Mouse (Mus musculus) liver, adult (tissue): ENCODE results near the gene Gas2.

ENCODE experiments used
- GATA4 ChIP-seq: IDR thresholded peaks from 2 replicates; pipeline ENCODE4 v1.6.1; 2014; ENCODE audit warnings: mild to moderate bottlenecking, low read length; ENCODE audit not compliant: insufficient replicate concordance

Gas2 gene

DNA sequence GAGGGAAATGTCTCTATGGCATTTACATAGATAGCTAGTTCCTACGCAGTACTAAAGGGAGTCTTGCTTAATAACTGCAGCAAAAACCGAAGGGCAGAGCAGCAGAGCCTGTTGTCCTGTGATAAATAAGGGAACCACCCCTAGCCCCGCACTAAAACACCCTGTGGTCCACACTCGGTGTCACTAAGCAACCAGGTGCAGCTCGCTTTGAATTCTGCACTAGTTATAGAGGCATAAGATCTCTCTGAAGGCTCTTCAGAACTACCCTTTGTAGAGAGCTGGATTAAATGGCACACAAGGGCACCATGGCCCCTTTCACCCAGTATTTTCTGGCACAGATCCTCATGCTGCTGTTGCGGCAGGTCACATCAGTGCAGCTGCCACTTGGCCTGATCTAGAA is 113.4 kb downstream of the Gas2 start:
- no peak for TF ChIP-seq GATA4

DNA sequence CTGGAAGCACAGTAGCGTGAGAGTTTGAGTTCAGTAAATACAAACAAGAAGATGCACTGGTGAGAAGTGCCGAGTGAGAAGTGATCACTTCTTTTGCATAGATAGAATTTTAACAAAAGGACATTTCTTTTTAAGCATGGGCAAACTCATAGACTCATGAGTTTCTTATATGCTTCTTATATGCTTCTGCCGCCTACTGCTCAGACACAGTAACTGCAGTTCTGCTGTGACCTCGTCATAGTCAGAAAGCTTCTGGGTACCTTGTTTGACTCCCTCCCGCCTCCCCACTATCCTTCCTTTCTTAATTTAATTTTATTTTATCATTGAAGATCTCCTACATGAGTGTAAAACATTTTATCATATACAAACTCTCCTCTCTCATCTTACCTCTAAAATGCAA is 117.5 kb downstream of the Gas2 start:
- TF ChIP-seq GATA4: no peak

DNA sequence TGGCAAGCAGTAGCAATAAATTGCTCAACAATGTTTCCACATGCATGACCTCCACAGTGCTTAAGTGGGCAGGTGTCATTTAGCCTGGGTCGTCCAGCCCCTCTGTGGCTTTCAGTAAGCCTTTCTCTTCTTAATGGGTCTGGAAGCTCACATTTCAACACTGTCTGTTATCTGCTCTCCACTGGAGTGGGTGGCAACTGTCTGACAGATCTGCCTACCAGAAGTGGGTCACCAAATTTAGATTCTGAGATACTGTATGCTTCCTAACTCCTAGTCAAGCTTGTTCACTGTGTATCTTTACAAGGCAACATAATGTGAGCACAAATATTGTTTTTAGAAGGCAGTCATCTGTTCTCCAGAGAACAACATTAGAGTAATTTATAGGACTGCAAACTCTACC is 120.5 kb downstream of the Gas2 start:
- TF ChIP-seq GATA4: no peak

DNA sequence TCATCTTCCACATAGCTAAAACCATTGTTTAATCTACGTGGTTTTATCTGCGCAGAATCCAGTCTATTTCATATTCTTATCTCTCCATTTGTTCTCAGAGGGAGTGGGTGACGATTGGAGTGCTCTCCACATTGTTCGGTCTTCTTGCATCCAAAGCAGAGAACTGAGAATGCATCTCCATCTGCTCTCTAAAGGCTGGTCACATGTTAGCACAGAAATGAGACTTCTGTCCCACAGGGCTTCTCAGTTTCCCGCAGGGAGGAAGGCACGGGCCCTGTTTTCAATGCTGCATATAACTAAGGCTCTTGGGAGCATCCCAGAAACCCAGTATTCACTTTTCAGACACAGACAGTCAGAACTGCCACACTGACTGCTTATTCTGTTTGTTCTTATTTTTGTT is 123.9 kb downstream of the Gas2 start:
- no peak for TF ChIP-seq GATA4

DNA sequence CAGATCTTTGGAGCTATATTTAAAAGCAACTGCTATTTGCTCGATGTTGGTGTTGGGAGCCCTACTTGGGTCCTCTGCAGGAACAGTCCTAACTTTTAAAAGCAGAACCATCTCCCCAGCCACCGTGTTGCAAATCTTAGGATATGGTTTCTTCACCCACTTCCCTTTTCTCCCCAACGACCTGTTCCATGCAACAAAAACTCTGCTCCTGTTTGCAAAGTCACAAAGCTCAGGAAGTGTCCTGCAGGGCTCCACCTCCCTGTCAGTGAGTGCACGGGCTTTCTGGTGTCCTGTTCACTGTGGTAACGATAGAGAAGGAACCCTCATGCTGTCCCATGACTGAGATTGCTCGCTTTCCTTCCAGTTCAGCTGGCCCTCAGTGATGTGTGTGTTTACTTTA is 125.1 kb downstream of the Gas2 start:
- no peak for TF ChIP-seq GATA4

DNA sequence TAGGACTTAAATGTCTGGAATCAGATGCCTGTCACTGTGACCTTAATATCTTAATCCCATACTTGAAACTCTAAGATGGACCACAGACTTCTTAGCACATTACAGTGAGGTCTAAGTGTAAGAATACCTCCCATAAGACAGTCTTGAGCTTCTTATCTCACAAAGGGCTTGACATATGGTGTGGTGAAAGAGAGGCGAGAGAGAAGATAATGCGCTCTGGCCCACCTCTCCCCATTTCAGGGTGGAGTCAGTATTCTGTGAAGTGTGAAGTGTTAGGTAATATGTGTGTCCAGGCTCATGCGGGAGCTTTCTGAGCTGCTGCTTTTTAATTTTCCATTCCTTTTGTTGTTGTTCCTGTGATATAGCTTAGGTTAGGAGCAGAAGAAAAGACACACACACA is 129.2 kb downstream of the Gas2 start:
- TF ChIP-seq GATA4: no peak

DNA sequence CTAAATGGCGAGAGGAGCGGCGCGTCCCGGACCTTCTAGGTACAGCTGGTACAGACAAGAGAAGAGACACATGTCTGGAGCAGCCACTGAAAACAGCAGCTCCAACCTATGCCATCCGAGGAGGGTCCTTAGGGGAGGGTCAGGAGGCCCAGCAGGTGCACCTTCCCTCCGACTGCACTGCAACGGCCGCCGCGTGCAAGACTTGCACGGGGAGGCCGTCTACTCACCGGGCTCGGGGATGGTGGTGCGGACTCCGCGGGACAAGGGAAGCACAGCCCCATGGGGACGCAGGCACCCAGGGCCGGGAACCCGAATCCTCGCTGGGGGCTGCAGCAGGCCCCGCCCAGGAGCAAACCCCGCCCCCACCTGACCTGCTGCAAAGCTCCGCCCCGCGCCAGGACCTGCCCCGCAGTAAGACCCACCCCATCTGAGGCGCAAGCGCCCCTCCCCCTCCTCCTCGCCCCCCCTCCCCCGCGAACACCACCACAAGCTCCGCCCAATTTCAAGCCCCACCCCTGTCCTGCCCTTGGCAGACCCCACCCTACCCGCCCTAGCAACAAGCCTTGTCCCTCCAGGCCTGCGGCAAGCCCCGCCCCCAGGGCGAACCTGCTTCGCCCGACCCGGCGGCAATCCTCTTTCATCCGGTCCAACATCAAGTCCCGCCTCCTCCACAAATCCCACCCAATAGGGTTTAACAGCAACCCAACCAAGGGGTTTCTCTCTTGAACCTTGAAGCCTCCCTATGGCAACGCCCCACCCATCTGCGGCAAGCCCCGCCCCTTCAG is 143.9 kb downstream of the Gas2 start, which contains the start of gene Svip:
Gene Svip (minus strand): TSS at position 508 of the 785 bp plus-strand sequence.
- TF ChIP-seq GATA4: no peak

DNA sequence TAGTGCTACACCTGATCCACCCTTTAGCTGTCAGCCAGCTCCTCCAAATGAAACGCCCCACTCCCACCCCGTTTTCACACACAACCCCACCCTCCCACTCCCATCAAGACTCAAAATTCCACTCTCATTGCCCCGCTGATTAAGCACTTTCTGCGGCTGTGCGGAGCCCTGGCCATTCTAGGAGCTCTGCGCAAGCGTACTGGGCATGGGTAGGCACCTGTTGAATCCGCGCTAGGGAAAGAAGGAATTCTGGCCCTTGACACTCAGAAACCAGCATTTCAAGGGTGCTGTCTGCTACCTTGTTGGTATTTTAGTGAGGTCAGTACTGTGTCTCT is 144.4 kb downstream of the Gas2 start:
- TF ChIP-seq GATA4: no peak

DNA sequence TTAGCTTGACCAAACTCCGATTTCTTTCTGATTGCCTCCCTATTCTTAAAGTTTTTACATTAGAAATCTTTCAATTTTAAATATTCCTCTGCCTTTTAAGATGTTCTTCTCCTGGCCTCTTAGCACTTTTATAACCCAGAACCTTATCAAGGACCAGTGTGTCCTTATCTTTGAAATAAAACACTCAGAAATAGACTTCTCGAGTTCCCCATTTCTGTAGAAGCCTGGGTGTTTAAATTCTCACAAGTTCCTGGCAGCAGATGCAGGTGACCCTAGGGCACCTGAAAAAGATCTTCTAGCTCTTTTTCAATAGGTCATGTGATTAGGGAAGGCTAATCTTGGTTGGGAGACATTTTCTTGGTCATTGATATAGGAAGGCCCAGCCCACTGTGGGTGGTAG is 145.3 kb downstream of the Gas2 start:
- TF ChIP-seq GATA4: no peak

DNA sequence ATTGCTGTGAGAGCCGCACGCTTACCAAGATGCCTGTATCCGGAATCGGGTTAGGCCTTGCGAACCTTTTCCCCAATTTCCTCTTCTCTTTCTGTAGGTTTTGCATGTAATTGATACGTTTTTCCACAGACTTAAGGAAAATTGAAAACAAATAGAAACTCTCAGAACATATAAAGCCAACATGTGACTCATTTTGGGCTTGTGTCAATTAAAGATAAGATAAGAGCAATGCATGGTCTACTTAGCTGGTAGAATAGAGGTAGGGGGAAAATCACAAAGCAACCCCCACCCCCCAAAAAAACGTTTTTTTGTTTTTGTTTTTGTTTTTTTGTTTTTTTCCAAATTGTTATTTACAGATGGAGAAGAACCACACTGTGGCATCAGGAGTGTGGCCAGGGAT is 151.6 kb downstream of the Gas2 start:
- no peak for TF ChIP-seq GATA4

DNA sequence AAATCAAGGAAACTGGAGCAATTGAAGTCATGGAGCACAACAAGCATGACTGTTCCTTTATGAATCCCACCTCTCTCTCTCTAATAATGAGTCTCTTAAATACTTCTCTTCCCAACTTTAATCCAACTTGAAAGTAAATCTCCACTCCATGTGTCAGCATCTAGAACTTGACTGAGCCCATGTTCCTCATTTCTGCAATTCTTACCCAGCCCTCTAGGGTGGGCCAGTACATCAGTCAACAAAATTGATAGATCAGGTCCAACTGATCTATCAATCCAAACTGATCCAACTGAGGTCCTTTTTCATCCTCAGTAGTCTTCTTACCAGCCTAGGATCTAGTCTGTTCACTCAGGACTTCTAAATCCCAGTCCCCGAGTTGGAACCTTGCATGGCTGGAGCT is 153.4 kb downstream of the Gas2 start:
- TF ChIP-seq GATA4: no peak

DNA sequence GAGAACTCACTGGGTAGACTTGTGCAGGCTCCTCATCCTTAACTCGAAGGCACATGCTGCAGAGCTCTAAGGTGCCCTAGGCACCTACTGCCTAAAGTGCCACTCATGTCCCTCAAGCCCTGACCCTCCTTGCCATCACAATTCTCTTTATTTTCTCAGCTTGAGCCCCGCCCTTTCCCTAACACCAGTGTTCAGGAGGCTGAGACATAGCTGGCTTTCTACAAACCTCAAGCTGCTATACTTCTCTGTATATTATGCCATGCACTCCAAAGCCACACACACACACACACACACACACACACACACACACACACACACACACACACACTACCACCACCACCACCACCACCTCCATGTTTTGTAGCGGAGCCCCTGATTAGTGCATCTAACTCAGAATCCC is 153.8 kb downstream of the Gas2 start, which contains the start of gene 1700015G11Rik:
Gene 1700015G11Rik (minus strand): TSS at position 101 of the 400 bp plus-strand sequence.
- TF ChIP-seq GATA4: no peak

DNA sequence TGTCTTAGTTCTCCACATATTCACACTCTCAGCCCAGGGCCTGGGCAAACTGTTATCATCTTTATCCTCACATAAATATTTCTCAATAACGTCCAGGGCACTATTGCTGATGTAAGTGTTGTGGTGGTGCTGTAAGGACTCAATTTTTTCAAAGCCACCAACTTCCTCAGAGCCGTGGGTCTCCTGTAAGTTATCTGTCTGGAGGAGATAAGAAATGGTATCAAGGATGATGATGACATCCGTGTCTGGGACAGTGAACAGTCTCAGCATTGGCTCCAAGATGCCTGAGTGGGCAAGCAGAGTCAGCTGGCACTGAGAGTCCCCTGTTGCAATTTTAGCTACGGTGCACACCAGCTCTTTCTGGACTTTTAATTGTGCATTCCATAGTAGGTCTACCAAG is 160.2 kb downstream of the Gas2 start:
- TF ChIP-seq GATA4: no peak

DNA sequence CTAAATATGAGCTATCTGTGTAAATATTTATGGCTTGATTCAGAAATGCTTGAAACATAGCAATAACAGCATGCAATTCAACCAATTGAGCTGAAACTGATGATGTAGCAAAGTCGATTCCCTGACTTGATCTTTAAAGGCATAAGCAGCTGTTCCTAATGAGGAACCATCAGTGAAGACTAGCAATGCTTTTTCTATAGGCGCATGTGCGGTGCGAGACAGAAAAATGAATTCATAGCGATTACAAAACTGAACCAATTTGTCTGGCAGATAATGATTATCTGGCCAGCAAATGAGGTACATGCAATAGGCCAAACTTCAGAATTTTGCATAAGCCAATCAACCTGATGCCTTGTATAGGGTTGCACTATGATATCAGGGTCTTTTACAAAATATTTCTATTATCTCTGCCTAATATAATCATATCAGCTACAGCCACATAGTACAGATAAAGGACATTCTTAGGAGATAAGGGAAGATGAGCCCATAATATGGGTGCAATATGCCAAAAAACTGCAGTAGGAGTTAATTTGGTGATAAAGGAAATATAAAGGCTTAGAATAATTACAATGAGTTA is 162.3 kb downstream of the Gas2 start:
- no peak for TF ChIP-seq GATA4

DNA sequence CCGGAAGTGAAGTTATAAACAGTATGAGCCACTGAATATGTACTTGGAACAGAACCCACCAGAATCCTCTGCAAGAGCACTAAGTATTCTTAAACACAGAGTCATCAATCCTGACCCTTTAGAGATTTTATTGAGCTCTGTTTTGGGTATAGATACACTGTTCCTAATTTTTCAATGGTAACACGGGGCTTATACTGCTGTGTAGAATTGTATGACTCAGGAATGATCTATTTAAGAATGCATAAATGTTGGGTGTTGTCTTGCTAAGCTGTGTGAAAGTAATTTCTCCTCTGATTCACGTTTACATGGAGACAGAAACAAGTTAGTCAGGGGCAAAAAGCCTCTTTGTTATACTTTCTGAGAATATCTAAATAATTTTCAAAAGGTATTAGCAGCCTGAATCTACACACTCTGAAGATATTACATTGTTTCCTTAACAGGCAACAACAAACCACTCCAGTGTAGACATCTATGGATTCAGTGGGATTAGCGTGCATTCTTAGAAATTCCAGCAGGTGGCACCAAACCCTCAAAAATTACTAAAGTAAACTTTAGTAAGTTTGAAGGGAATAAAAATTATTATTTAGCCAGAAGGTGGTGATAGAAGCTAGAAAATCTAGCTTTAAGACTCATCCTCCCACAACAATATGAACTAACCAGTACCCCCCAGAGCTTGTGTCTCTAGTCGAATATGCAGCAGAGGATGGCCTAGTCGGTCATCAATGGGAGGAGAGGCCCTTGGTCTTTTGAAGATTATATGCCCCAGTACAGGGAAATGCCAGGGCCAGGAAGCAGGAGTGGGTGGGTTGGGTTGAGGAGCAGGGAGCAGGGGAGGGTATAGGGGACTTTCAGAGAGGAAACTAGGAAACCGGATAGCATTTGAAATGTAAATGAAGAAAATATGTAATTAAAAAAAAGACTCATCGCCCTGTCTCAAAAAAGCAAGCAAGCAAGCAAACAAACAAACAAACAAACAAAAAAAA is 176.1 kb downstream of the Gas2 start:
- TF ChIP-seq GATA4: no peak
